Mouse (Mus musculus) layer of hippocampus, postnatal 25 days (tissue): ENCODE measurements around the gene B9d1. TPM values are rescaled to one million over a fixed set of nuclear protein-coding genes. Genes with fewer than 3 reads are reported as not detected.

ENCODE experiments used
- DNase-seq, 2 experiments: peaks; one replicate each; pipeline ENCODE4 v3.0.0; 2022; ENCODE audit warnings: mixed read lengths in 2 of 2, low spot score in 1 of 2; ENCODE audit errors: extremely low spot score in 1 of 2
- total RNA-seq, 2 experiments: library from RNA; stranded (reverse); gene quantifications; 2 replicates each; pipeline ENCODE4 v1.2.3; 2021

B9d1 gene
- total RNA-seq, 2 experiments from 2014 or later, result 43.3 to 45.9 TPM

GRCm38 (mm10) chr11:61487936-61488335 lies 17.0 kb upstream of the B9d1 start:
- DNase-seq, result no peak

- no peak for DNase-seq
These were observed 15.9 kb upstream of the B9d1 start for GRCm38 (mm10) chr11:61489085-61489484.

- DNase-seq, result no peak
These were observed 15.1 kb upstream of the B9d1 start for GRCm38 (mm10) chr11:61489874-61490273.

GRCm38 (mm10) chr11:61490944-61491520 lies 13.9 kb upstream of the B9d1 start:
- DNase-seq, result no peak

GRCm38 (mm10) chr11:61492749-61493401 lies 12.1 kb upstream of the B9d1 start:
- DNase-seq, result no peak

GRCm38 (mm10) chr11:61493525-61494128 lies 11.3 kb upstream of the B9d1 start:
- no peak for DNase-seq

- DNase-seq, result peak; percentile 90
These were observed 10.6 kb upstream of the B9d1 start, which contains the start of gene Mapk7 for GRCm38 (mm10) chr11:61494129-61494997. Gene Mapk7, minus strand, starts transcription at chr11:61494406.

- no peak for DNase-seq
These were observed 9.4 kb upstream of the B9d1 start for GRCm38 (mm10) chr11:61495528-61495927.

- DNase-seq, result no peak
These were observed 7.5 kb upstream of the B9d1 start for GRCm38 (mm10) chr11:61497490-61497889.

- DNase-seq, result no peak
These were observed 6.0 kb upstream of the B9d1 start for GRCm38 (mm10) chr11:61498736-61499504.

GRCm38 (mm10) chr11:61503933-61504332 lies 1.0 kb upstream of the B9d1 start:
- no peak for DNase-seq

GRCm38 (mm10) chr11:61514953-61515352 lies 10.0 kb downstream of the B9d1 start:
- DNase-seq, result no peak

GRCm38 (mm10) chr11:61517971-61518370 lies 13.0 kb downstream of the B9d1 start:
- no peak for DNase-seq

GRCm38 (mm10) chr11:61518871-61519270 lies 13.9 kb downstream of the B9d1 start:
- no peak for DNase-seq

- DNase-seq, result no peak
These were observed 14.7 kb downstream of the B9d1 start for GRCm38 (mm10) chr11:61519484-61520107.

- no peak for DNase-seq
These were observed 21.9 kb downstream of the B9d1 start for GRCm38 (mm10) chr11:61526872-61527271.

- DNase-seq, result no peak
These were observed 24.3 kb downstream of the B9d1 start for GRCm38 (mm10) chr11:61529268-61529713.

GRCm38 (mm10) chr11:61532820-61533219 lies 27.9 kb downstream of the B9d1 start:
- no peak for DNase-seq

GRCm38 (mm10) chr11:61533571-61533970 lies 28.6 kb downstream of the B9d1 start:
- no peak for DNase-seq

- no peak for DNase-seq
These were observed 30.6 kb downstream of the B9d1 start for GRCm38 (mm10) chr11:61535530-61535929.
